Mouse (Mus musculus): ENCODE results near the gene Sestd1. TPM values are rescaled to one million over a fixed set of nuclear protein-coding genes. Genes with fewer than 3 reads are reported as not detected.
A peak's percentile ranks its signal among the peaks of the same experiment; 100 is the strongest.

Gene Sestd1
- polyA plus RNA-seq, 1 experiment from 2014 or later: 11.6 TPM

DNA sequence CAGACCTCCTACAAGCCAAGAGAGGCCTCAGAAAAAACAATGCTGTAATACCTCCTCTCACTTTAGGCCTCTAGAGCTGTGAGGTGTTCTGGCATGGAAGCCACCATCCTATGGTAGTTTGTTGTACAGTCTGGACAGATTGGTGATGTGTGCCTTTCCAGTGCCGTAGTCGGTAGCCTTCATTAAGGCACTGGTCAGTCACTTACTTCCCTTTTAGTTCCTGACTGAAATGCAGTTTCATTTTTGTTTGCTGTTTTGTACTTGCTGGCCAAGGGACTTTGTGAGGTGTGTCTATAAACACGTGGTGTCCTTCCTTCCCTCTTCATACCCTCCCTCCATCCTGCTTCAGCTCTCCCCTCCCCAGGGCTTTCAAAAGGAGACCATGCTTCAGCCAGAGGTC lies 24.1 kb upstream of the Sestd1 start:
- no peak overlapping the region for H3K4me3 ChIP-seq (ENCODE audit: low read length)
- H3K36me3 ChIP-seq (ENCODE audit: control insufficient read depth, insufficient read depth, low read length): no peaks in the 10 kb centered on the region
- no peak overlapping the region for H3K9ac ChIP-seq (ENCODE audit: low read depth, low read length)
- no peaks in the 10 kb centered on the region for H3K4me1 ChIP-seq (ENCODE audit: control insufficient read depth, insufficient read depth, low read length)
- 70% methylated on average over 3 of the region's 3 CpGs for WGBS
- no peaks in the 10 kb centered on the region for H3K9me3 ChIP-seq (ENCODE audit: control insufficient read depth, low read length)
- H3K27ac ChIP-seq (ENCODE audit: low read length): no peak overlapping the region
- no peaks in the 10 kb centered on the region for H3K27me3 ChIP-seq (replicated peaks; ENCODE audit: control insufficient read depth, insufficient read depth, low read length)
- no peak for ATAC-seq
- H3K4me2 ChIP-seq (ENCODE audit: low read depth, low read length): no peak overlapping the region

DNA sequence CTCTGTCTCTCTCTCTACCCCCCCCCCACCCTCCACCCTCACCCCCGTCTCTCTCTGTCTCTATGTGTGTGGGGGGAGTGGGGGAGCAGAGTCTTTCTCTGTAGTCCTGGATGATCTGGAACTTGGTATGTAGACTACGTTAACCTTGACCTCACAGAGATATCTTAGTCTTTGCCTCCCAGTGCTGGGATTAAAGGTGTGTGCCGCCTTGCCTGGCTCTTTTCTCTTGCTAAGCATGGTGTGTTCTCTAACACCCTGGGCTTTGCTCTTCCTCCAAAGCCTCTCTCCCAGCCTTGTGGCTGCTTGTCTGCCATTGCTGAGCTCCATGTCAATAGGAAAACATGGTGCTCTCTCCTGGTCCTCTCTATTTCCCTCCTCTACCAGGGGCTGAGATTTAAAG lies 23.3 kb upstream of the Sestd1 start:
- H3K4me2 ChIP-seq (ENCODE audit: low read depth, low read length): no peak overlapping the region
- no peaks in the 10 kb centered on the region for H3K9me3 ChIP-seq (ENCODE audit: control insufficient read depth, low read length)
- no peak; the same call in 1 of the 2 replicates for ATAC-seq
- H3K4me1 ChIP-seq (ENCODE audit: control insufficient read depth, insufficient read depth, low read length): no peaks in the 10 kb centered on the region
- H3K27ac ChIP-seq (ENCODE audit: low read length): no peak overlapping the region
- H3K9ac ChIP-seq (ENCODE audit: low read depth, low read length): no peak overlapping the region
- 60% methylated on average over 3 of the region's 3 CpGs for WGBS
- H3K27me3 ChIP-seq (replicated peaks; ENCODE audit: control insufficient read depth, insufficient read depth, low read length): no peaks in the 10 kb centered on the region
- H3K36me3 ChIP-seq (ENCODE audit: control insufficient read depth, insufficient read depth, low read length): no peaks in the 10 kb centered on the region
- no peak overlapping the region for H3K4me3 ChIP-seq (ENCODE audit: low read length)

DNA sequence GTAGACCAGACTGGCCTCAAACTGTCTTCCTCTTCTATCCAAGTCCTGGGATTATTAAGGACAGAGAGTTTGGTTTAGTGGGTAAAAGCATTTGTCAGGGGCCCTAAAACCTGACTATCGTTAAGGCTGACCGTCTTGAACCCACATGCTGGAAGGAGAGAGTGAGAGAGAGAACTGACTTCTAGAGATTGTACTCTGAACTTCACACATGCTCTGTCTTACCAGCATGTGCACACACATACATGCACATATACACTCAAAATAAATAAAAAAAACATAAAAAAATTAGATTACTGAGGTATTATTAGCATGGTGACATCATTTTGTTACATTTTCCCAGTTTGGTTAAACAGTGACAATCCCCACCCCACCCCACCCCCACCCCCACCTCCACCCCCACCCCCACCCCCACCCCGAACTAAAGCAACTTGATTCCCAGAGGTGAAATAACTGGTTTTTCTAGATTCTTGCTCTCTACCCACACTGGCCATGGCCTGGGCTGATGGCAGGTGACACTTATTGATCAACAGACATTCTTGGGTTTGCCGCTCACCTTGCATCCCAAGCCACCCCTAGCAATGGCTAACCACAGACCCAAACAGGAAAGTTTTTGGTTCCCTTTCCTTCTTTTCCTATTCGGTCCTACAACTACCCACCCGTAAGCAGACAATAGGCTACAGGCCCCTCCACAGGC lies 22.4 kb upstream of the Sestd1 start:
- Histone ChIP-seq H3K9me3 (ENCODE audit: control insufficient read depth, low read length) (no peaks in the 10 kb centered on the region), H3K4me1 (ENCODE audit: control insufficient read depth, insufficient read depth, low read length) (no peaks in the 10 kb centered on the region), H3K27me3 (replicated peaks; ENCODE audit: control insufficient read depth, insufficient read depth, low read length) (no peaks in the 10 kb centered on the region), H3K4me2 (ENCODE audit: low read depth, low read length) (no peak overlapping the region), H3K9ac (ENCODE audit: low read depth, low read length) (no peak overlapping the region), H3K4me3 (ENCODE audit: low read length) (no peak overlapping the region), H3K36me3 (ENCODE audit: control insufficient read depth, insufficient read depth, low read length) (no peaks in the 10 kb centered on the region), H3K27ac (ENCODE audit: low read length) (0 out of 2 replicates have a peak overlapping the region, but pooled peaks have one; percentile 33)
- 58% methylated on average over 5 of the region's 6 CpGs for WGBS
- ATAC-seq: peak; percentile 87

DNA sequence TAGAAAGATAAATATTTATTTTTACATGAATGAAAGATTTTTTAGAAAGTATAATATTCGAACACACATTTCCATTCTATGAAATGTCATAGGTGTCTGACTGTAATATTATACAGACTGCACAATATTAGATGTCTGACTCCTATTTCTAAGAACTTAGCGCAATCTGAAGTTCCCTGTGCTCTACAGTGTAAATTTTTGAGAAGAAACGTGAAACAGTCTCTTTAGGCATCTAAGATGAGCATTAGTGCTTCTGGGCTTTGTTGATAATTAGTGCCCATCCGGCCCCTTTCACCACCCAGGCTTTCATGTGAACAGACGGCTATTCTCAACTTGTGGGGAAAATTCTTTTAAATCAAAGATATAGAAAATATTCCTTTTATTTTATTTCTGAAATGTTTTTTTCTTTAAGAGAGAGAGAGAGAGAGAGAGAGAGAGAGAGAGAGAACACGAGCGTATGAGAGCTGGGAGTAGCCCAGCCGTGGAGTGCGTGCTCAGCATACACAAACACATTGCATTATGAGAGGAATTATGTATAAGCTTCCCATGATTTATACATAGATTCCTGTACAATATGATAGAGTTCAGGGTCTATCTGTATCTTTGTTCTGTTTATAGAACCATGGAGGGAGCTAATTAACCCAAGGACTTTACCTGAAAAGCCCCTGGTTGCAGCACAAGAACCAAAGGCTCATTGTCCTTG lies 21.4 kb upstream of the Sestd1 start:
- no peak overlapping the region for H3K9ac ChIP-seq (ENCODE audit: low read depth, low read length)
- H3K9me3 ChIP-seq (ENCODE audit: control insufficient read depth, low read length): no peaks in the 10 kb centered on the region
- ATAC-seq: no peak
- H3K4me1 ChIP-seq (ENCODE audit: control insufficient read depth, insufficient read depth, low read length): no peaks in the 10 kb centered on the region
- 57% methylated on average over 9 of the region's 9 CpGs for WGBS
- H3K36me3 ChIP-seq (ENCODE audit: control insufficient read depth, insufficient read depth, low read length): no peaks in the 10 kb centered on the region
- no peak overlapping the region for H3K4me2 ChIP-seq (ENCODE audit: low read depth, low read length)
- H3K27me3 ChIP-seq (replicated peaks; ENCODE audit: control insufficient read depth, insufficient read depth, low read length): no peaks in the 10 kb centered on the region
- no peak overlapping the region for H3K27ac ChIP-seq (ENCODE audit: low read length)
- H3K4me3 ChIP-seq (ENCODE audit: low read length): no peak overlapping the region

DNA sequence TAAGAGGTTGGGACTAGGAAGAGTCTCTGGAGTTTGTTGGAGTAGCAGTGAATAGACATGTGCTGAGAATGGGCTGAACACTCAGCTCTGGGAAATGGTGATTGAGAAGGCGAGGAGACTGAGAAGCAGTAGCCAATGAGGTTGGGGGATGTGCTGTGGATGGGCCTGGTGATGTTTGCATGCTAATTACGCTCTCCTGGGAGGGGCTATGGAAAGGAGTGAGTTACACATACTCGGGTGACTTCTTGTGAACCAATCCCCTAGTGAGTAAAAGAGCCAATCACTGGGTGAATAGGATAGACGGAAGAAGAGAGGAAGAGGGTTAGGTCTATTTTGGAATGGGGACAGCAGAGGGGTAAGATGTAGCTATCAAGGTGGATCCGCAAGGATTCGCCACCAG lies 9.3 kb upstream of the Sestd1 start:
- ATAC-seq: no peak
- Histone ChIP-seq H3K9ac (ENCODE audit: low read depth, low read length) (no peak overlapping the region), H3K27ac (ENCODE audit: low read length) (no peak overlapping the region), H3K36me3 (ENCODE audit: control insufficient read depth, insufficient read depth, low read length) (no peaks in the 10 kb centered on the region), H3K4me3 (ENCODE audit: low read length) (no peak overlapping the region), H3K4me2 (ENCODE audit: low read depth, low read length) (no peak overlapping the region), H3K4me1 (ENCODE audit: control insufficient read depth, insufficient read depth, low read length) (no peaks in the 10 kb centered on the region), H3K9me3 (ENCODE audit: control insufficient read depth, low read length) (no peaks in the 10 kb centered on the region), H3K27me3 (replicated peaks; ENCODE audit: control insufficient read depth, insufficient read depth, low read length) (no peaks in the 10 kb centered on the region)
- WGBS: 73% methylated on average over 6 of the region's 6 CpGs

DNA sequence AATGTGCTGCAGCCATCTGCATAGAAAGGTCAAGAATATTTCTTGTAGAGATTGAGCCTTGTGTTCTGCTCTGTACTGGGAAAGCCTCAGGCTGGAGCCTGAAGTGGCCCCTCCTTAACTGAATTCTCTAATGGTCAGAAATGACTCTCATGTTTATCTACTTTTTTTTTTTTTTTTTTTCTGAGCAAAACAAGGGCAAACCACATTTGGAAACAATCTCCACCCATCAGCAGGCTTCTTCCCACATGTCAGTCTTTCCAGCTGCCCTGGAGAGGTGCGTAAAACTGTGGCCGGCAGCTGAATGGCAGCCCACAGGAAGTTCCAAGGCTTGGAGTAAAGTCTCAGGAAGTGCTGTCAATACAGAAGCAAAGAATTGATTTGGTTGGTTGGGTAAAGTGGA lies 6.4 kb upstream of the Sestd1 start:
- no peak for ATAC-seq
- 57% methylated on average over 2 of the region's 2 CpGs for WGBS

DNA sequence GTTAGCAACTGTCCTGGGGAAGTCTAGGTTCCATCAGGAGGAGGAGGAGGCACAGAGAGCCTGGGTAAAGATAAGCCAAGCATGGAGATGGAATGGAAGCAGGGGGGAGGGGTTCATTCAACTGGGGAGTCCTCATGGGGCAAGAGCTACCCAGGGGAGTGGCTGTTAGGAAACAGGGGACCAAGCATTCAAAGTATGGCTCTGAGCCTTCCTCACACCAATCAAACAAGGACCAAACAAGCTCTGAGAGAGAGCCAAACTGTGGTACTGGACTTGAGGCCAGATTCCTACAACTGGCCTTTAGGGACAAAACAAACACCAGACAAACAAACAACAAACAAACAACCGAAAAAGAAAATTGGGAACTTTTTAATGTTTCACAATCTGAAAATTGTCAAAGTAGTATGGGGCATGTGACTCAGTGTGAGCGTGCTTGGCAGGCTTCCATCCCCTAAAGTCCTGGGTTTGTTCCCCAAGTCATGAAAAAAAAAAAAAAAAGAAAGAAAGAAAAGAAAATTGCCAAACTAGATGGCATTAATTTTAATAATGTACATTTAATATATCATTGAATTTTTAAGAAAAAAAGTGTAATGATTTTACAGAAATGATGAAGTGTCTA lies 4.0 kb upstream of the Sestd1 start:
- Histone ChIP-seq H3K27ac (ENCODE audit: low read length) (no peak overlapping the region), H3K9ac (ENCODE audit: low read depth, low read length) (no peak overlapping the region), H3K27me3 (replicated peaks; ENCODE audit: control insufficient read depth, insufficient read depth, low read length) (no peaks in the 10 kb centered on the region), H3K9me3 (ENCODE audit: control insufficient read depth, low read length) (no peaks in the 10 kb centered on the region), H3K4me3 (ENCODE audit: low read length) (no peak overlapping the region), H3K4me2 (ENCODE audit: low read depth, low read length) (no peak overlapping the region), H3K4me1 (ENCODE audit: control insufficient read depth, insufficient read depth, low read length) (peaks cover 7% of the 10 kb centered on the region; the same call in 1 of the 2 replicates), H3K36me3 (ENCODE audit: control insufficient read depth, insufficient read depth, low read length) (no peaks in the 10 kb centered on the region)
- no peak for ATAC-seq
- WGBS: 72% methylated on average over 2 of the region's 2 CpGs

More for the DNA sequence above, 6.4 kb upstream of the Sestd1 start:
- no peak overlapping the region for H3K27ac ChIP-seq (ENCODE audit: low read length)
- H3K4me1 ChIP-seq (ENCODE audit: control insufficient read depth, insufficient read depth, low read length): no peaks in the 10 kb centered on the region
- H3K4me2 ChIP-seq (ENCODE audit: low read depth, low read length): no peak overlapping the region
- H3K4me3 ChIP-seq (ENCODE audit: low read length): no peak overlapping the region
- H3K36me3 ChIP-seq (ENCODE audit: control insufficient read depth, insufficient read depth, low read length): no peaks in the 10 kb centered on the region
- no peaks in the 10 kb centered on the region for H3K27me3 ChIP-seq (replicated peaks; ENCODE audit: control insufficient read depth, insufficient read depth, low read length)
- H3K9ac ChIP-seq (ENCODE audit: low read depth, low read length): no peak overlapping the region
- no peaks in the 10 kb centered on the region for H3K9me3 ChIP-seq (ENCODE audit: control insufficient read depth, low read length)

DNA sequence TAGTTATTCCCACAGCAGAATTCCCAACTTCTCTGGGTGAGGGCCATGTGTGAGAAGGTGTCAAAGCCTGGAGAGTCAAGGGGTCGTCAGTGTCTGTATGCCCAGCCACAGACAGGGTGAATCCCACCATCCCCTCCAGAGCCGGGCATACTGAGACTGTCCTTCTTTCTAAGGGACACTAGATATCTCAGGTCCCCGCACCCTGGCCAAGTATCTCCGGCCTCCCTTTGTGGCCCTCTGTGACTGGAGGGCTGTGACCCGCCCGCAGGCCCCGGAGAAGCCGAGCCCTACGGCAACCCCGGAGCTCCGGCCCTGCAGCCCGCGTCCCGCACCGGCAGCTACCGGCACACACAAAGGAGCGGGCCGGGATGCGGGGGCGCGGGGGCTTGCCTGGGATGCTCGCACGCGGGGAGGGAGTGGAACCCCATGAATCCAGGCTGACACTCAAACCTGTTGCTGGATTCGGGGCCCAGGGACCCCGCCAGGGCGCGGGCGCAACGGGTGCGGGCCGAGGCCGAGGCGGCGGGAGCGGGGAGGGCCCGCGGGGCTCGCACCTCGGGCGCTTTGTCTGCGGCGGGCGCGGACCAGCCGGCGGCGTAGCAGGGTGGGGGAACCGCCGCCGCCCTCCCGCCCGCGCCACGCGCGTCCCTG lies 406 bp downstream of the Sestd1 start:
- peak; percentile 62 for ATAC-seq
- peaks cover 16% of the 10 kb centered on the region for H3K4me1 ChIP-seq (ENCODE audit: control insufficient read depth, insufficient read depth, low read length)
- peak overlapping the region; percentile 85 for H3K4me2 ChIP-seq (ENCODE audit: low read depth, low read length)
- peak overlapping the region; percentile 95 for H3K9ac ChIP-seq (ENCODE audit: low read depth, low read length)
- no peaks in the 10 kb centered on the region for H3K27me3 ChIP-seq (replicated peaks; ENCODE audit: control insufficient read depth, insufficient read depth, low read length)
- WGBS: under 1% methylated on average over 46 of the region's 57 CpGs
- no peaks in the 10 kb centered on the region for H3K9me3 ChIP-seq (ENCODE audit: control insufficient read depth, low read length)
- H3K27ac ChIP-seq (ENCODE audit: low read length): peak overlapping the region; percentile 77
- H3K36me3 ChIP-seq (ENCODE audit: control insufficient read depth, insufficient read depth, low read length): no peaks in the 10 kb centered on the region
- H3K4me3 ChIP-seq (ENCODE audit: low read length): peak overlapping the region; percentile 89

DNA sequence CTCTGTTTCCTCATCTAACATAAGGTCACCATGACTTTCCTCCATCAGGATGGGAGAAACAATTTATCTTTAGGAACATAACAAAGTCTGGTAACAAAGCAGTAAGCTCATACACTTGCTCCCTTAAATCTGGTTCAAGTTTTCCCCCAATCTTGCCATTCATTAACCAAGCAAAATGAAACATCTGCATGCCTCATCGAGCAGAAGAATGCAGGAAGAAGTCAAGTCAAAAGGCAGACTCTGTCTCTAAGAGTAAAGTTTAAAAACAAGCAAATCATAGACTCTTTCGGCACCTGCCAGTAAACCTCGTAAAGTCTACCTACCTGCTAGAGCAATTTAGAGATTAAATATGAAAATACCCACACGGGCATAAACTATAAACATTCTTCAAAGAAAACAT lies 3.1 kb downstream of the Sestd1 start:
- 46% methylated on average over 4 of the region's 4 CpGs for WGBS
- Histone ChIP-seq H3K36me3 (ENCODE audit: control insufficient read depth, insufficient read depth, low read length) (no peaks in the 10 kb centered on the region), H3K4me1 (ENCODE audit: control insufficient read depth, insufficient read depth, low read length) (peaks cover 21% of the 10 kb centered on the region), H3K9me3 (ENCODE audit: control insufficient read depth, low read length) (no peaks in the 10 kb centered on the region), H3K27ac (ENCODE audit: low read length) (no peak overlapping the region), H3K4me2 (ENCODE audit: low read depth, low read length) (no peak overlapping the region), H3K9ac (ENCODE audit: low read depth, low read length) (no peak overlapping the region), H3K4me3 (ENCODE audit: low read length) (no peak overlapping the region), H3K27me3 (replicated peaks; ENCODE audit: control insufficient read depth, insufficient read depth, low read length) (no peaks in the 10 kb centered on the region)
- no peak for ATAC-seq

All from intestine, embryonic 16.5 days (tissue).